Mouse (Mus musculus) forebrain, postnatal 0 days (tissue): ENCODE measurements around the gene Szt2. TPM values are rescaled to one million over a fixed set of nuclear protein-coding genes. Genes with fewer than 3 reads are reported as not detected.

Source experiments
- ATAC-seq: fragments of 200-750 bp; cut with Nextera tagmentation; 2 replicates; pipeline ENCODE4 v1.8.0; 2017; ENCODE audit warnings: mild to moderate bottlenecking, moderate library complexity
- DNase-seq: peaks from one replicate; pipeline ENCODE4 v3.0.0-alpha.2; 2015
- H3K27ac ChIP-seq: fragments of 300-500 bp; sonication (generic); 2 replicates; pipeline ENCODE4 v1.5.1; 2014; ENCODE audit warnings: low read depth, mild to moderate bottlenecking, antibody characterized with exemption, low read length, moderate library complexity, mixed read lengths
- H3K27me3 ChIP-seq: fragments of 300-500 bp; sonication (generic); 2 replicates; pipeline ENCODE4 v1.6.1; 2014; ENCODE audit warnings: mild to moderate bottlenecking, low read length, mixed read lengths; ENCODE audit not compliant: insufficient read depth
- H3K36me3 ChIP-seq: fragments of 300-500 bp; sonication (generic); 2 replicates; pipeline ENCODE4 v1.6.1; 2014; ENCODE audit warnings: mild to moderate bottlenecking, moderate library complexity; ENCODE audit not compliant: insufficient read depth
- H3K4me1 ChIP-seq: fragments of 300-500 bp; sonication (generic); 2 replicates; pipeline ENCODE4 v1.6.1; 2014; ENCODE audit warnings: antibody characterized with exemption; ENCODE audit not compliant: insufficient read depth
- H3K4me2 ChIP-seq: fragments of 300-500 bp; sonication (generic); 2 replicates; pipeline ENCODE4 v1.6.1; 2014; ENCODE audit warnings: low read depth, mild to moderate bottlenecking, moderate library complexity
- H3K4me3 ChIP-seq: fragments of 300-500 bp; sonication (generic); 2 replicates; pipeline ENCODE4 v1.5.1; 2014; ENCODE audit warnings: low read depth, low read length, mixed read lengths
- H3K9ac ChIP-seq: fragments of 300-500 bp; sonication (generic); 2 replicates; pipeline ENCODE4 v1.6.1; 2014; ENCODE audit warnings: mild to moderate bottlenecking
- H3K9me3 ChIP-seq: fragments of 300-500 bp; sonication (generic); 2 replicates; pipeline ENCODE4 v1.6.1; 2016; ENCODE audit warnings: low read length
- CTCF ChIP-seq: sonication (generic); IDR thresholded peaks from 2 replicates; pipeline ENCODE4 v1.5.1; 2016; ENCODE audit warnings: antibody characterized with exemption, control low read depth, low read depth
- WGBS: fragments of 180-500 bp; shearing (Covaris S2); extraction: QIAGEN DNeasy Blood & Tissue Kit; methylation state at CpG from one replicate; pipeline ENCODE4 v1.1.7; 2014; 5-methylcytosine and 5-hydroxymethylcytosine counted together
- polyA plus RNA-seq: library from polyadenylated mRNA; unstranded; fragments of >200 nt; fragmentation: Nextera tagmentation; extraction: Ambion mirVana; gene quantifications from 2 replicates; pipeline ENCODE4 v1.2.1, GENCODE M21; 2015
- total RNA-seq: library from RNA; depleted of rRNA; stranded (reverse); fragments of >200 nt; gene quantifications from 2 replicates; pipeline ENCODE4 v1.2.3, GENCODE M21; 2014; rRNA removed

The Szt2 gene
- total and polyA plus RNA-seq, 2 experiments from 2014 or later, result 3.4 to 21.1 TPM

DNA sequence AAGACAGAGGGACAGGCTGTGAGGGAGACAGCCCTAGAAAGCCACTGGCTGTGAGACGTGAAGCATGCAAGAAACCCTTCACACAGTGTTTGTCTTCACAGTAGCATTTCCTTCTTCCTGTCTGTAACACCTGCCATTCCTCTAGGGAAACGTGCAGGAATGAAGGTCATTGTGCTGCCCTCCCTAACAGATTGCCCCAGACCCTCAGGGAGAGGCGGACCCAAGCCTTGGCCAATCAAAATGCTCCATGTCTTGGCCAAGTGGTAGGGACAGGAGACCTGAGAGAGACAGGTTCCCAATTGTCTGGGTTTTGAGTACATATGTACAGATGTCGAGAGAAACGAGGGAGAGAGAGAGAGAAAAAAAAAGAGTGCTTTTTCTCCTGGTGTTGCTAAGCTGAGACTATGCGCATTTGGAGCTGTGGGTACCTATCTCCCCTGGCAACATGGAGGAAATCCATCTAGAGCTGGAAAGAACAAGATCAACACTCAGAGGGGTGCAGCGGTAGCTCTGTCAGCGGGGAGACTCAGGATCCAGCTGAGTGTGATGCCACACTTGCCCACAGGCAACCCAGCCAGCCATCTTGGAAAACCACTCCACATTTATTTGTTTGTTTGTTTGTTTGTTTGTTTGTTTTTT is 89.2 kb downstream of the Szt2 start:
- H3K36me3 ChIP-seq, result no peaks in the 10 kb centered on the region
- H3K4me1 ChIP-seq, result no peaks in the 10 kb centered on the region
- ATAC-seq (peak; percentile 54), DNase-seq (no peak)
- no peak overlapping the region for H3K9ac ChIP-seq
- H3K4me2 ChIP-seq, result no peak overlapping the region
- no peak overlapping the region for H3K4me3 ChIP-seq
- no peak for TF ChIP-seq CTCF
- no peaks in the 10 kb centered on the region for H3K27me3 ChIP-seq
- no peaks in the 10 kb centered on the region for H3K9me3 ChIP-seq
- WGBS, result 34% methylated on average over 8 of the region's 8 CpGs
- H3K27ac ChIP-seq, result no peak overlapping the region

DNA sequence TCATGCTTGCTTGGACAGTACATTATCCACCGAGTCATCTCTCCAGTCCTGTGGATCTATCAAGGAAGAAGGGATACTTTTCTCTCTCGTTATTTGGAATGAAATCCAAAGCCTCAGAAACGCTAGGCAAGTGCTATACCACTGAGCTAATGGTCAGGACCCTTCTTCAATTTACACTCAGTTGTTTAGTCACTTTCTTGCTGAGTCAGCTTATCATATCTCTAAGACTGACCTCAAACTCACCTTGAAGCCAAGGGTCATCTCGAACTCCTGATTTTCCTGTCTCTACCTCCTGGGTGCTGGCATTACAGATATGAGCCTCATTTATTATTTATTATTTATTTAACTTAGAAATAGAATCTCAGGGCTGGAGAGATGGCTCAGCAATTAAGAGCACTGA is 92.4 kb downstream of the Szt2 start:
- Histone ChIP-seq H3K36me3 (no peaks in the 10 kb centered on the region), H3K4me2 (no peak overlapping the region), H3K9me3 (no peaks in the 10 kb centered on the region), H3K9ac (no peak overlapping the region), H3K27me3 (no peaks in the 10 kb centered on the region), H3K27ac (no peak overlapping the region), H3K4me1 (no peaks in the 10 kb centered on the region), H3K4me3 (no peak overlapping the region)
- DNase-seq, result no peak
- ATAC-seq, result no peak
- whole genome bisulfite sequencing, result 87% methylated on average over 4 of the region's 4 CpGs
- no peak for TF ChIP-seq CTCF

DNA sequence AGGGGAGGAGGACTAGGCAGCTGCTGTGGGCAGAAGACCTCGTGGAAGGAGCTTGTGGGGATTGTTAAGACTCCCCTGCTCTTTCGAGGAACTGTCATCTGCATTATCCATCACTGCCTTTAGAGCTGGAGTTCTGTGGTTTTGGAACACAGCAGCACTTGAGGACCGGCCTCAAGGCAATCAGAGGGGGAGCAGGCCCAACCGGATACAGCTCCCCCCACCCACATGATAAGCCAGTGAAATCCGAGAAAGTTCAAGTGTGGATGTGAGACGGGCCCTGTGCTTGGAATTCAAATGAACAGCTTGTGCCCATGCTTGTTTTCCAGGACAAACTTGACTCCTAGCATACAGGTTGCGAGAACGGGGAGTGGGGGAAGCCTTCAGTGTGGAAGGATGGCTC is 93.8 kb downstream of the Szt2 start:
- no peak for TF ChIP-seq CTCF
- Histone ChIP-seq H3K4me2 (no peak overlapping the region), H3K36me3 (no peaks in the 10 kb centered on the region), H3K9ac (no peak overlapping the region), H3K4me3 (no peak overlapping the region), H3K9me3 (no peaks in the 10 kb centered on the region), H3K27me3 (no peaks in the 10 kb centered on the region), H3K4me1 (no peaks in the 10 kb centered on the region), H3K27ac (no peak overlapping the region)
- no peak for DNase-seq
- no peak for ATAC-seq
- 58% methylated on average over 8 of the region's 8 CpGs for WGBS

Other genes starting within 250 kb of the Szt2 start
- gene Kdm4a, start 229.2 kb downstream of the Szt2 start, total RNA-seq, result 96.5 and 122 TPM in 2 replicates
- gene Kdm4a, start 229.2 kb downstream of the Szt2 start, polyA plus RNA-seq, result 29.7 and 39.0 TPM in 2 replicates
- 109 and 120 TPM in 2 replicates for gene Ptprf, start 117.9 kb downstream of the Szt2 start, total RNA-seq
- gene Ptprf, start 117.9 kb downstream of the Szt2 start, polyA plus RNA-seq, result 30.5 and 45.0 TPM in 2 replicates
- gene Med8, start 64 bp upstream of the Szt2 start, total RNA-seq, result 79.6 and 82.9 TPM in 2 replicates
- gene Med8, start 64 bp upstream of the Szt2 start, polyA plus RNA-seq, result 86.6 and 96.2 TPM in 2 replicates
- gene Elovl1, start 18.8 kb upstream of the Szt2 start, total RNA-seq, result 10.2 and 13.9 TPM in 2 replicates
- gene Elovl1, start 18.8 kb upstream of the Szt2 start, polyA plus RNA-seq, result 22.2 and 22.3 TPM in 2 replicates
- gene Cdc20, start 28.1 kb upstream of the Szt2 start, total RNA-seq, result 17.6 and 21.6 TPM in 2 replicates
- 24.1 and 27.1 TPM in 2 replicates for gene Cdc20, start 28.1 kb upstream of the Szt2 start, polyA plus RNA-seq
- not detected in 2 replicates for gene Mpl, start 48.2 kb upstream of the Szt2 start, total RNA-seq
- gene Mpl, start 48.2 kb upstream of the Szt2 start, polyA plus RNA-seq, result 0.10 TPM in 1 of 2 replicates, not detected in the other
- 10.4 and 14.9 TPM in 2 replicates for gene Tie1, start 80.8 kb upstream of the Szt2 start, total RNA-seq
- gene Tie1, start 80.8 kb upstream of the Szt2 start, polyA plus RNA-seq, result 9.5 and 9.8 TPM in 2 replicates
- not detected in 2 replicates for gene 2610528J11Rik, start 117.7 kb upstream of the Szt2 start, total RNA-seq
- not detected in 2 replicates for gene 2610528J11Rik, start 117.7 kb upstream of the Szt2 start, polyA plus RNA-seq
- gene Tmem125, start 134.8 kb upstream of the Szt2 start, total RNA-seq, result 0.31 TPM in 1 of 2 replicates, not detected in the other
- gene Tmem125, start 134.8 kb upstream of the Szt2 start, polyA plus RNA-seq, result 0.29 and 0.39 TPM in 2 replicates
- gene Cfap57, start 211.5 kb upstream of the Szt2 start, total RNA-seq, result 0.69 and 2.0 TPM in 2 replicates
- gene Cfap57, start 211.5 kb upstream of the Szt2 start, polyA plus RNA-seq, result 0.89 and 1.3 TPM in 2 replicates
- 48.9 and 56.3 TPM in 2 replicates for gene Ebna1bp2, start 211.5 kb upstream of the Szt2 start, total RNA-seq
- 97.7 and 104 TPM in 2 replicates for gene Ebna1bp2, start 211.5 kb upstream of the Szt2 start, polyA plus RNA-seq
- not detected in 2 replicates for gene Olfr62, start 249.7 kb upstream of the Szt2 start, total RNA-seq
- not detected in 2 replicates for gene Olfr62, start 249.7 kb upstream of the Szt2 start, polyA plus RNA-seq